Mouse (Mus musculus) CD4-positive helper T cell, adult 2 months (primary cell): ENCODE measurements around the gene Pgpep1.
A peak's percentile ranks its signal among the peaks of the same experiment; 100 is the strongest.

ENCODE experiments used
- DNase-seq: peaks from one replicate; pipeline ENCODE4 v3.0.0-alpha.2; 2012; ENCODE audit warnings: low read depth, missing footprints, low spot score

Gene Pgpep1

DNA sequence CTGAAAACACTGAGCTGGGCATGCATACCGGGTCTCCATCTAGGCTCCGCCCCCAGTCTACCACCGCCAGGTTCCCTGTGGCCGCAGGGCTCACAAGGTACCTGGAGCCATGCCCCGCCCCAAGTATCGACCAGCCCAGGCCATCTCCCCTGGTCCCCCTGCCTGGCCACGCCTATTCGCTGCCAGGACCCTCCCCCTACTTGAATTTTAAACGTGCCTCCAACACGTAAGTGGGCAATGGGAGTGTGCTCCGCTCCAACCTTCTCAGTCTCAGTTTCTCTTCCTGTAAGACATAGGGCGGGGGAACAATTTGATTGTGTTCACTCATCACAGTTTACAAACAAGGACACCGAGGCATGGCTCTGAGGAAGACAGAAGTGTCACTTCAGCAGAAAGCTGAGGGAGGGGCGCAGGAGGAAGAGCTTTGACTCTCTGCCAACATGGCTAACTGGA, at the start of gene Pgpep1:
Gene Pgpep1 (minus strand): TSS at position 116 of the 453 bp plus-strand sequence.
- peak; percentile 63 for DNase-seq

- DNase-seq = no peak
Observed at GRCm38 (mm10) chr8:70709794-70710193, 49.6 kb upstream of the Pgpep1 start.

DNA sequence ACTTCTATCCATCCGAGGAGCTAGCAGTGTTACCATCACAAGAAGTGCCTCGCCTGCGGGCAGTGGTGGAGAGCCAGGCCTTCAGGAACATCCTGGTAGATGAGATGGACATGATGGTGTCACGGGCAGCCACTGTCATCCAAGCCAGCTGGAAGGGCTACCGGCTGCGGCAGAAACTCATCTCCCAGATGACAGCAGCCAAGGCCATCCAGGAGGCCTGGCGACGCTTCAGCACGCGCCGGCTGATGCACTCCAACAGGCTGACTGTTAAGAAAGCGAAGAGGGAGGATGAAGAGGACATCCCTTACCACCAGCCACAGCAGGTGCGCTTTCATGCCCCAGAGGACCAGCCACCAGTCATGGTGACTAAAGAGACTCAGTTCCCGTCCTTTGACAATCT, 48.1 kb upstream of the Pgpep1 start:
- no peak for DNase-seq

GRCm38 (mm10) chr8:70703287-70703686, 43.1 kb upstream of the Pgpep1 start, which contains the start of gene Iqcn:
TSS of gene Iqcn (plus strand) at chr8:70703457.
- peak; percentile 35 for DNase-seq

- peak; percentile 59 for DNase-seq
Observed at GRCm38 (mm10) chr8:70702842-70703182, 42.6 kb upstream of the Pgpep1 start.

DNA sequence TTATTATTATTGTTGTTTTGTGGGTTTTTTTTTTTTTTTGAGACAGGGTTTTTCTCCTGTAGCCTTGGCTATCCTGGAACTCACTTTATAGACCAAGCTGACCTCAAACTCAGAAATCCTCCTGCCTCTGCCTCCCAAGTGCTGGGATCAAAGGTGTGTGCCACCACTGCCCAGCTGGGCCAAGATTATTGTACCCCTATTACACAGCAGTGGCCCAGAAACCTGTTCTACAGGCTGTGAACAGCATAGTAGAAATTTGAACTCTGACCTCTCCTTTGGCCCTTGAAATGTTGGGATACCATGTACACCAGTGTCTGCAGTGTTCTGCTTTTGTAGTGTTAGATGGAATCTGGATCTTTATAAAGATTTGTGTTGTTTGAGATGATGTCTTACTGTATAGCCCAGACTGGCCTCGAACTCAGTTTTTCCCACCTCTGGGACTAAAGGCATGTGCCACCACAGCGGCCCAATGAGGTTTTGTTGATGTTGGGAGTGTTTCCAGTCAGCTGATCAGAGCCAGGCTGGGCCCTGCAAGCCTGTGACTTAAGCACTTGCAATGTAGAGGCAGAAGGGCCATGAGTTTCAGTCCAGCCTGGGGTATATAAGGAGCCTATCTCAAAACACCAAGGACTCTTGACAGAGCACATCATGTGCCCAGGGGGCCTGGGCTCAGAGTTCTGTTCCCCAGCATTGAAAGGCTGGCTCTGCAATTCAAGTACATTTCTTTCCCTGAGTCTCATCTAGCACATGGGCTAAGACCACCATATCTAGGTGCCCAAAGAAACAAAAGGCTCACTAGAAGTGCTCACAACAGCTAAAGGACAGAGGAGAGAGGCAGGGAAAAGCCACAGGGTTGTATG, 42.0 kb upstream of the Pgpep1 start:
- peak; percentile 65 for DNase-seq

DNA sequence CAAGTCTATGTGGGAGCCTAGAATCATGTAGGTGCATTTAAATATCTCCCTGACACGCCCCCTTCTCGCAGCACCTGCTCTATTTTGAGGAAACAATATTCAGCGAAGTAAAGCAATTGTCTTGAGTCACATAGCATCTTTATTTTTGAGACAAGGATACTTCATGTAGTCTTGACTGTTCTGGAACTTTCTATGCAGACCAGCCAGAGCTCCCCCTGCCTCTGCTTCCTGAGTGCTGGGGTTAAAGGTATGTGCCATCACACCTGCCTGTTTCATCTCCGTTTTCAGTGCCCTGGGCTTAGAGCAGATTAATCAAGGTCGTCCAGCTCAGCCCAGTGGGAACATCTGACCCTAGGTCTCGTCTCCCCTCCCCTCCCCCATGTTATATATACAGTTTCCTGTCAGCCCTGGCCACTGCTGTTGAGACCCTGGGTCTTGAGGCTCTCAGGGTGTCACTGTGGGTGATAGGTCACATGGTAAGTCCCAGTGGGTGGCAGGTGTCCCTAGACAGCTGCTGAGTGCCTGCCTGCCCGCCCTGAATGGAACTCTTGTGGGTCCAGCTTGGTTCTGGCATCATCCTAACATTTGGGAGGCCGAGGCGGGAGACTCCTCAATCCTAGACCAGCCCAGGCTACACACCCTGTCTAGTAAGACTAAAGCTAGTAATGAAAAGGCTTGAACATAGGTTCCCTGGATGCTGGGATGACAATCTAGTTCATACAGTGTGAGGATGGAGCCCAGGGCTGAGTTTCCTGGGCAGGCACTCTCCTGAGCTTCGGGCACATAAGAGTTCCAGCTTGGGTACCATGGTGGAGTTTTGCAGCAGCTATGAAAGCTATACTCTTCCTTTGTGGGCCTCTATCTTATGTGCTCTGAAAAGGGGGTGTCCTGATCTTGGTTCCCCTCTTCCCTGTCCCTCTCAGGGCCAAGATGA, 41.1 kb upstream of the Pgpep1 start:
- peak; percentile 63 for DNase-seq

- DNase-seq = peak; percentile 97
Observed at GRCm38 (mm10) chr8:70700555-70700922, 40.4 kb upstream of the Pgpep1 start.

DNA sequence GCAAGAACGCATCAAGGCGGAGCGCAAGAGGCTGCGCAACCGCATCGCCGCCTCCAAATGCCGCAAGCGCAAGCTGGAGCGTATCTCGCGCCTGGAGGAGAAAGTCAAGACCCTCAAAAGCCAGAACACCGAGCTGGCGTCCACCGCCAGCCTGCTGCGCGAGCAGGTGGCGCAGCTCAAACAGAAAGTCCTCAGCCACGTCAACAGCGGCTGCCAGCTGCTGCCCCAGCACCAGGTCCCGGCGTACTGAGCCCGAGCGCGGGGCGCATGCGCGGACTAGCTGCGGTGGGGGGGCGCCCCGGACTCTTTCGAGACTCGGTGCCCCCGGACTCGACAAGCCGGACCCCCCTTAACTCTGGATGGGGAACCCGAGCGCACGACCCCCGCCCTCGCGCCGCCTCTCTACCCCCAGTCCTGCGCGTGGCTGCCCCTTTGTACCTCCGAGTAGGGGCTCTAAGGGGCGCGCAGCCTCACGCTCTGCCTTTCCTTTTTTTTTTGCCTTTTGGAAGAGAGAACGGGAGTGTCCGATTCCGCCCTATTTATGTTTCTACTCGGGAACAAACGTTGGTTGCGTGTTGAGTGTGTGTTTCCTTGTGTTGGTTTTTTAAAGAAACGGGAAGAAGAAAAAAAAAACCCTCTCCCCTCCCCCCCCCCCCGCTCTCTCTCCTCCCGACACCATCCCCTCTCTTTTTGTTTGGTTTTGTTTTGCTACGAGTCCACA, 39.8 kb upstream of the Pgpep1 start:
- peak; percentile 87 for DNase-seq

DNA sequence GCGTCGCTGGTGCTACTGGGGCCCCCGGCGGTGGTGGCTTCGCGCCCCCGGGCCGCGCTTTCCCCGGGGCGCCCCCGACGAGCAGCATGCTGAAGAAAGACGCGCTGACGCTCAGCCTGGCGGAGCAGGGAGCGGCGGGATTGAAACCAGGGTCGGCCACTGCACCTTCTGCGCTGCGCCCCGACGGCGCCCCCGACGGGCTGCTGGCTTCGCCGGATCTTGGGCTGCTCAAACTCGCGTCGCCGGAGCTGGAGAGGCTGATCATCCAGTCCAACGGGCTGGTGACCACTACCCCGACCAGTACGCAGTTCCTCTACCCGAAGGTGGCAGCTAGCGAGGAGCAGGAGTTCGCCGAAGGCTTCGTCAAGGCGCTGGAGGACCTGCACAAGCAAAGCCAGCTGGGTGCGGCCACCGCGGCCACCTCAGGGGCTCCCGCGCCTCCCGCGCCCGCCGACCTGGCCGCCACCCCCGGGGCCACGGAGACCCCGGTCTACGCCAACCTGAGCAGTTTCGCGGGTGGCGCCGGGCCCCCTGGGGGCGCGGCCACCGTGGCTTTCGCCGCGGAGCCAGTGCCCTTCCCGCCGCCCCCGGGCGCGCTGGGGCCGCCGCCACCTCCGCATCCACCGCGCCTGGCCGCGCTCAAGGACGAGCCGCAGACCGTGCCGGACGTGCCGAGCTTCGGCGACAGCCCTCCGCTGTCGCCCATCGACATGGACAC, 39.1 kb upstream of the Pgpep1 start:
- DNase-seq = no peak

GRCm38 (mm10) chr8:70698310-70699109, 38.3 kb upstream of the Pgpep1 start, which contains the start of gene Jund:
TSS of gene Jund (plus strand) at chr8:70698949.
- peak; percentile 99 for DNase-seq

- DNase-seq = peak; percentile 41
Observed at GRCm38 (mm10) chr8:70697366-70698250, 37.4 kb upstream of the Pgpep1 start.

- DNase-seq = peak; percentile 29
Observed at GRCm38 (mm10) chr8:70696946-70697345, 36.8 kb upstream of the Pgpep1 start.

DNA sequence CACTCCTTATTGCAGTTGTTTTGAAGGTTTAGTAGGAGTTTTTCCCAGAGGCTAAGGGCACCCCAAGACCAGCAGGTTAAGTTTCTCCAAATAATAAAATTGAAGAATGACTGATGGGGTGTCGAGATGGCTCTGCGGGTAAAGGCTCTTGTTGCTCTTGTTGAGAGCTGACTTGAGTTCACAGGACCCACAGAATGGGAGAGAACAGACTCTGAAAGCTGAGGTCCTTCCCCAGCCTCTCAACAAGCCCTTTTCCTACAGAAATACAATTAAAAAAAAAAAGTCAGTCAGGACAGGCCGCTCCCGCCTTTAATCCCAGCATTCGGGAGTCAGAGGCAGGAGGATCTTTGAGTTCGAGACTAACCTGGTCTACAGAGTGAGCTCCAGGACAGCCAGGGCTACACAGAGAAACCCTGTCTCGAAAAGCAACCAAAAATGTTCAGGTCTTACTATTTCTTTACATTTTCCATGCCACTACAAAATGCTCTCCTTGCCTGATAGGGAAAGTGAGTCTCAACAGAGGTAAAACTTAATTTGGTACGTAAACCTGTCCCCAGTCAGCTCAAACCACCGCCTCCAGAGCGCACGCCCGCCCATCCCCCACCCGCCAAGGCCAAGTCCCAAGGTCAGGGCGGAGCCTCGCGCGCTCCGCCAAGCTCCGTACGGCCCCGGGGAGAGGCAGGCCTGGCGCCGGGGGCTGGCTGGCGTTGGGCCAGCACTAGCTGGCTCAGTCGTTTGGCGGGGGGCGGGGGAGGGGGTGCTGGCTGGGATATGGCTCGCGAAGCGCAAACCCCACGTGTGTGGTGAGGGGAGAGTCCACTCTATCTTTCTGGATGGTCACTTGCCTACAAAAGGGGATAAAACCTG, 36.1 kb upstream of the Pgpep1 start:
- peak; percentile 92 for DNase-seq

GRCm38 (mm10) chr8:70695318-70696018, 35.3 kb upstream of the Pgpep1 start:
- DNase-seq = peak; percentile 88

DNA sequence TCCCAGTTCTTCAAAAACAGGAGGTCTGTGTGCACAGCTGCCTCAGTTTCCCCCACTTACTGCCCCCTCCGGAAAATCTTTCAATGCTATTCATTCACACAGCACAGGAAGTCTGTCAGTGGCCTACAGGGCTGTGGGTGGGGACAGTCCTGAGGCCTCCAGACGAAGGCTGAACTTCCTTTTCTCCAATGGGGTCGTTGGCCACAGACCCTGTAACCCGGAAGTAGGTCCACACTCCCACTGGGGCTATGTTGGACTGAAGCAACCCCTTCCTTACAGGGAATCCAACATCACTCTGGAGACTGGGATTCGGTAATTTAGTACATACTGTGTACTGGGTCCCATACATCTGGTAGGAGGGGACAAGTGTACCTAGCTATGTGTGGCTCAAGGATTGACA, 33.4 kb upstream of the Pgpep1 start:
- DNase-seq = peak; percentile 59

DNA sequence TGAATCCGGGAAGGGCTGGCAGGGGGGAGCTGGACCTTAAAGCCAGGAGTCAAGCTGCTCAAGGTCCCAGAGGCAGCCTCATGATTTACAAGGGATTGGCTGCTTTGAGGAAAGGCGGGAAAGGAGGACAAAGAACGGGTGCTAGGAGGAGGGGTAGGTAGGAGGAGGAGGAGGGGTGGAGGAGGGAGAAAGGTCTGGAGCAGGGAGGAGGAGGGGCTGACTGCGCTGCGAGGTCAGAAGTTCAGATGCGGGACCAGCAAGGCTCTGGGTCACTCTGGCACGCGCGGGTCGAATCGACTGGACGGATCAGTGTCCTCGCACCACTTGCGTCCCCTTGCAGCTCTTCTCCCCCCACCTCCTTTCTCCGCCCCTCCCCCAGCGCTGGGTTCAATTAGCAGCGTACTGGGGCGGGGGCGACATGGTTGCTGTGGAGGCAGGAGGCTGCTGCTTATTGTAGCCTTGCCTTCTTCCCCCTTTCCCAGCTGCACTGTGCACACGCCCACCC, 31.6 kb upstream of the Pgpep1 start:
- DNase-seq = no peak
